Mouse (Mus musculus) C2C12 (cell line): ENCODE data around the gene Slco4a1.

Experiments
- CEBPB ChIP-seq: IDR thresholded peaks from one replicate; pipeline ENCODE4 v1.6.1; 2011; ENCODE audit warnings: low read depth, mild to moderate bottlenecking, control low read depth, moderate library complexity
- CTCF ChIP-seq: IDR thresholded peaks from one replicate; pipeline ENCODE4 v1.5.1; 2011; ENCODE audit not compliant: control insufficient read depth, insufficient read depth, insufficient read length
- MAX ChIP-seq: IDR thresholded peaks from one replicate; pipeline ENCODE4 v1.6.1; 2011; ENCODE audit warnings: mild to moderate bottlenecking, control low read depth
- MYOD1 ChIP-seq: IDR thresholded peaks from one replicate; pipeline ENCODE4 v1.6.1; 2011; ENCODE audit warnings: low read depth; ENCODE audit not compliant: control insufficient read depth, insufficient read length
- USF1 ChIP-seq: IDR thresholded peaks from one replicate; pipeline ENCODE4 v1.6.1; 2011; ENCODE audit warnings: low read depth, mild to moderate bottlenecking, control low read depth, moderate library complexity

DNA sequence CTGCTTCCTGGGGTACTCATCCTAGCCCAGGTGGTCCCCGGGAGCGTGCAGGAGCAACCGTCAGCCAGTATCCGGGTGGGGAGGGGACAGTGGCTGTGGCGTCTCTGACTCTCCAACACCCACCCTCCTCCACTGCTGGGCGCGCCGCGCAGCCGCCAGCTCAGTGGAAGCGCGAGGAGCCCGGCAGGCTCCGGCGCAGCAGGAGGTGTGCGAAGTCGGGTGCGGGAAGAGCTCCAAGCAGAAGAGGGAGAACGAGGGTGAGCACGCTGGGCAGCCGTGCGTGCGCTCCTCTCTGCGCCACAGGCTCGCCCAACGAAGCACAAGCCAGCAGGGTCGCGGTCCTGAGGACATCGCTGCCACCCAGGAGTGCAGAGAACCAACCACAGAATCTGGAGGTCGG lies 43.7 kb downstream of the Slco4a1 start, which contains the start of gene Ntsr1:
- TF ChIP-seq CTCF (no peak), CEBPB (no peak), MAX (no peak), USF1 (no peak), MYOD1 (no peak)
